Mouse (Mus musculus) bone marrow macrophage, adult 2 months (primary cell): ENCODE measurements around the gene Elfn2.

Experiments
- CTCF ChIP-seq: IDR thresholded peaks from 2 replicates; pipeline ENCODE4 v1.5.1; 2012; ENCODE audit warnings: low read depth, mild to moderate bottlenecking, low read length, moderate library complexity
- POLR2A ChIP-seq: IDR thresholded peaks from 2 replicates; pipeline ENCODE4 v1.6.1; 2012; ENCODE audit warnings: mild to moderate bottlenecking, low read depth, low read length, borderline replicate concordance

DNA sequence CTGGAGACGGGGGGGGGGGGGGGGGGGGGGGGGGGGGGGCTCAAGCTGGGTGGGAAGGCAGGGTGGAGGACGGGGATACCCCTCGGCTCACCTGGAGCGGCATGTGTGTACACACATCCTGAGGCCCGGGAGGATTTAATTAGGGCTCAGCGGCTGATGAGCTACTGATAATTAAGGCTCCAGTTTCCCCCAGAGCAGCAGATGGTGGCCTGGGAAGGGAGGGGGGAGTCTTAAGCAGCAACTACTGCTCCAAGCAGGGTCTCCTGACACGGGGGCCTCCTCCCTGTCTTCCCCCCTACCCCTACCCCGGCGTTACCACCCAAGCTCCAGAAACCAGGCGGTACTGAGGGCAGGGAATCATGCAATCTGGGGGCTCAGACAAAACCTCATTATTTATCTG, 44.6 kb upstream of the Elfn2 start:
- TF ChIP-seq CTCF (no peak), POLR2A (no peak)
